Mouse (Mus musculus) intestine, postnatal 0 days (tissue): ENCODE data around the gene Skil. TPM values are rescaled to one million over a fixed set of nuclear protein-coding genes. Genes with fewer than 3 reads are reported as not detected.

Experiments
- ATAC-seq: fragments of 200-750 bp; cut with Nextera tagmentation; 2 replicates; pipeline ENCODE4 v1.8.0; 2017; ENCODE audit warnings: mild to moderate bottlenecking, moderate TSS enrichment, moderate library complexity
- H3K27ac ChIP-seq: fragments of 300-500 bp; sonication (generic); 2 replicates; pipeline ENCODE4 v1.5.1; 2014; ENCODE audit warnings: mild to moderate bottlenecking, low read depth, low read length, moderate library complexity
- H3K27me3 ChIP-seq: fragments of 300-500 bp; sonication (generic); replicated peaks from 2 replicates; pipeline ENCODE4 v1.6.1; 2014; ENCODE audit warnings: low read length, mixed read lengths; ENCODE audit not compliant: control insufficient read depth, insufficient read depth
- H3K36me3 ChIP-seq: fragments of 300-500 bp; sonication (generic); 2 replicates; pipeline ENCODE4 v1.6.1; 2014; ENCODE audit warnings: mild to moderate bottlenecking, moderate library complexity; ENCODE audit not compliant: control insufficient read depth, insufficient read depth
- H3K4me1 ChIP-seq: fragments of 300-500 bp; sonication (generic); replicated peaks from 2 replicates; pipeline ENCODE4 v1.6.1; 2014; ENCODE audit warnings: antibody characterized with exemption, low read length, mixed read lengths; ENCODE audit not compliant: control insufficient read depth, insufficient read depth
- H3K4me2 ChIP-seq: fragments of 300-500 bp; sonication (generic); replicated peaks from 2 replicates; pipeline ENCODE4 v1.6.1; 2014; ENCODE audit warnings: low read depth, mild to moderate bottlenecking, moderate library complexity
- H3K4me3 ChIP-seq: fragments of 300-500 bp; sonication (generic); 2 replicates; pipeline ENCODE4 v1.5.1; 2014; ENCODE audit warnings: low read depth, low read length
- H3K9ac ChIP-seq: fragments of 300-500 bp; sonication (generic); 2 replicates; pipeline ENCODE4 v1.6.1; 2014; ENCODE audit warnings: mild to moderate bottlenecking, low read depth, low read length
- H3K9me3 ChIP-seq: fragments of 300-500 bp; sonication (generic); 2 replicates; pipeline ENCODE4 v1.6.1; 2016; ENCODE audit warnings: mixed run types; ENCODE audit not compliant: control insufficient read depth
- CTCF ChIP-seq: sonication (generic); IDR thresholded peaks from 2 replicates; pipeline ENCODE4 v1.5.1; 2016; ENCODE audit warnings: low read depth, mild to moderate bottlenecking, control low read depth, antibody characterized with exemption, moderate library complexity
- WGBS: fragments of 180-500 bp; shearing (Covaris S2); extraction: QIAGEN DNeasy Blood & Tissue Kit; methylation state at CpG from one replicate; pipeline ENCODE4 v1.1.7; 2014; 5-methylcytosine and 5-hydroxymethylcytosine counted together
- polyA plus RNA-seq: library from polyadenylated mRNA; unstranded; fragments of >200 nt; fragmentation: Nextera tagmentation; extraction: Ambion mirVana; gene quantifications from 2 replicates; pipeline ENCODE4 v1.2.1, GENCODE M21; 2015

Gene Skil
- polyA plus RNA-seq, result 19.1 and 22.1 TPM in 2 replicates

GRCm38 (mm10) chr3:31094531-31095178 lies at the start of gene Skil:
Skil (plus strand) TSS chr3:31095058.
- Histone ChIP-seq H3K4me1 (peaks cover 24% of the 10 kb centered on the region), H3K4me3 (peak within 1 kb of the TSS; percentile 98), H3K9ac (peak within 1 kb of the TSS; percentile 96), H3K27me3 (no peaks in the 10 kb centered on the region), H3K36me3 (peaks cover 7% of the 10 kb centered on the region; the same call in 1 of the 2 replicates), H3K4me2 (peak within 1 kb of the TSS; percentile 85), H3K9me3 (no peaks in the 10 kb centered on the region), H3K27ac (peak within 1 kb of the TSS; percentile 100)
- ATAC-seq, result peak; percentile 94
- under 1% methylated on average over 62 of the region's 109 CpGs for WGBS
- no peak; the same call in none of the 2 replicates for TF ChIP-seq CTCF

- no peaks in the 10 kb centered on the region for H3K4me1 ChIP-seq
- H3K4me3 ChIP-seq, result no peak overlapping the region
- WGBS, result 64% methylated on average over 3 of the region's 3 CpGs
- peak; percentile 64 for TF ChIP-seq CTCF
- peaks cover 46% of the 10 kb centered on the region for H3K36me3 ChIP-seq
- H3K27me3 ChIP-seq, result no peaks in the 10 kb centered on the region
- no peak overlapping the region for H3K4me2 ChIP-seq
- no peak for ATAC-seq
- H3K9me3 ChIP-seq, result no peaks in the 10 kb centered on the region
- no peak overlapping the region for H3K9ac ChIP-seq
- no peak overlapping the region for H3K27ac ChIP-seq
Observed at GRCm38 (mm10) chr3:31047263-31047662, 47.6 kb upstream of the Skil start.

DNA sequence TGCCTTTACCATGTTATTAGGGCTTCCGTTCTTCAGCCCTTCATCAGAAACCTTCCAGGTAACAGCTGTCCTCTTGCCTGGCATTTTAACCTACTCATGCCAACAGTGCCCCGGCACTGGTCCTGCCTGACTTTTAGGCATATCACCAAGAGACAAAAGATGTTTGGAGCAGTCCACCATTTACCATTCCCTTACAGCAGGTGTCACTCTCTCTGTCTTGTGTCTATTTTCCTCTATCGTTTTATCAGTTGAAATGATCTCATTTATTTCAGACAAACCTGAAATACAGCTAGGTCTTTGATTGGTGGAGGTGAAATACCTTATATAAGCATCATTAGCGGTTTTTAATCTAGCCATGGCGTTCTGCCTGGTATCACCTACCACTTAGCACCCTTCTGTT lies 45.8 kb upstream of the Skil start:
- Histone ChIP-seq H3K9ac (no peak overlapping the region), H3K4me2 (no peak overlapping the region), H3K27me3 (no peaks in the 10 kb centered on the region), H3K4me3 (no peak overlapping the region), H3K4me1 (no peaks in the 10 kb centered on the region), H3K27ac (no peak overlapping the region), H3K36me3 (peaks cover 39% of the 10 kb centered on the region), H3K9me3 (no peaks in the 10 kb centered on the region)
- no peak for ATAC-seq
- WGBS, result 86% methylated on average over 5 of the region's 5 CpGs
- peak; percentile 31 for TF ChIP-seq CTCF

GRCm38 (mm10) chr3:31050375-31050774 lies 44.5 kb upstream of the Skil start:
- H3K4me3 ChIP-seq, result no peak overlapping the region
- no peak overlapping the region for H3K4me2 ChIP-seq
- no peaks in the 10 kb centered on the region for H3K27me3 ChIP-seq
- no peak overlapping the region for H3K27ac ChIP-seq
- WGBS, result 70% methylated on average over 7 of the region's 7 CpGs
- no peak for ATAC-seq
- H3K9ac ChIP-seq, result no peak overlapping the region
- no peaks in the 10 kb centered on the region for H3K9me3 ChIP-seq
- TF ChIP-seq CTCF, result no peak
- H3K36me3 ChIP-seq, result peaks cover 39% of the 10 kb centered on the region
- no peaks in the 10 kb centered on the region for H3K4me1 ChIP-seq

- WGBS, result 90% methylated on average over 9 of the region's 9 CpGs
- no peak overlapping the region for H3K4me3 ChIP-seq
- no peak for TF ChIP-seq CTCF
- no peak overlapping the region for H3K27ac ChIP-seq
- ATAC-seq, result no peak
- H3K27me3 ChIP-seq, result no peaks in the 10 kb centered on the region
- H3K36me3 ChIP-seq, result peaks cover 36% of the 10 kb centered on the region
- no peak overlapping the region for H3K4me2 ChIP-seq
- no peak overlapping the region for H3K9ac ChIP-seq
- H3K9me3 ChIP-seq, result no peaks in the 10 kb centered on the region
- no peaks in the 10 kb centered on the region for H3K4me1 ChIP-seq
Observed at GRCm38 (mm10) chr3:31051730-31052129, 43.1 kb upstream of the Skil start.

GRCm38 (mm10) chr3:31053191-31053590 lies 41.7 kb upstream of the Skil start:
- no peak overlapping the region for H3K27ac ChIP-seq
- H3K4me1 ChIP-seq, result no peaks in the 10 kb centered on the region
- 87% methylated on average over 9 of the region's 9 CpGs for WGBS
- H3K9me3 ChIP-seq, result no peaks in the 10 kb centered on the region
- H3K27me3 ChIP-seq, result no peaks in the 10 kb centered on the region
- no peak overlapping the region for H3K4me3 ChIP-seq
- TF ChIP-seq CTCF, result no peak
- H3K36me3 ChIP-seq, result peaks cover 30% of the 10 kb centered on the region
- H3K4me2 ChIP-seq, result no peak overlapping the region
- H3K9ac ChIP-seq, result no peak overlapping the region
- ATAC-seq, result no peak
